Mouse (Mus musculus) hindbrain, embryonic 14.5 days (tissue): ENCODE data around the gene Sun2. TPM values are rescaled to one million over a fixed set of nuclear protein-coding genes. Genes with fewer than 3 reads are reported as not detected.

ENCODE experiments used
- ATAC-seq: fragments of 200-750 bp; cut with Nextera tagmentation; 2 replicates; pipeline ENCODE4 v1.8.0; 2017; ENCODE audit warnings: moderate number of reproducible peaks, mild to moderate bottlenecking, moderate TSS enrichment, moderate library complexity; ENCODE audit not compliant: low FRiP score
- DNase-seq: peaks from one replicate; pipeline ENCODE4 v3.0.0-alpha.2; 2015; ENCODE audit warnings: low spot score
- H3K27ac ChIP-seq: fragments of 300-500 bp; sonication (generic); 2 replicates; pipeline ENCODE4 v1.5.1; 2014; ENCODE audit warnings: mild to moderate bottlenecking, moderate library complexity
- H3K27me3 ChIP-seq: fragments of 300-500 bp; sonication (generic); 2 replicates; pipeline ENCODE4 v1.6.1; 2014; ENCODE audit warnings: mild to moderate bottlenecking, low read length, mixed read lengths; ENCODE audit not compliant: control insufficient read depth, insufficient read depth
- H3K36me3 ChIP-seq: fragments of 300-500 bp; sonication (generic); replicated peaks from 2 replicates; pipeline ENCODE4 v1.6.1; 2014; ENCODE audit not compliant: control insufficient read depth, insufficient read depth
- H3K4me1 ChIP-seq: fragments of 300-500 bp; sonication (generic); replicated peaks from 2 replicates; pipeline ENCODE4 v1.6.1; 2014; ENCODE audit warnings: antibody characterized with exemption, low read length, mixed read lengths; ENCODE audit not compliant: control insufficient read depth, insufficient read depth
- H3K4me2 ChIP-seq: fragments of 300-500 bp; sonication (generic); replicated peaks from 2 replicates; pipeline ENCODE4 v1.6.1; 2014; ENCODE audit warnings: mild to moderate bottlenecking, moderate library complexity
- H3K4me3 ChIP-seq: fragments of 300-500 bp; sonication (generic); replicated peaks from 2 replicates; pipeline ENCODE4 v1.5.1; 2014; ENCODE audit warnings: mild to moderate bottlenecking, low read length
- H3K9ac ChIP-seq: fragments of 300-500 bp; sonication (generic); 2 replicates; pipeline ENCODE4 v1.6.1; 2014
- H3K9me3 ChIP-seq: fragments of 300-500 bp; sonication (generic); 2 replicates; pipeline ENCODE4 v1.6.1; 2016; ENCODE audit warnings: low read length; ENCODE audit not compliant: control insufficient read depth
- WGBS: fragments of 180-500 bp; shearing (Covaris S2); extraction: QIAGEN DNeasy Blood & Tissue Kit; methylation state at CpG from one replicate; pipeline ENCODE4 v1.1.7; 2014; 5-methylcytosine and 5-hydroxymethylcytosine counted together
- polyA plus RNA-seq: library from polyadenylated mRNA; unstranded; fragments of >200 nt; fragmentation: Nextera tagmentation; extraction: Ambion mirVana; gene quantifications from 2 replicates; pipeline ENCODE4 v1.2.1, GENCODE M21; 2014

Sun2 gene
- polyA plus RNA-seq, result 5.9 and 6.7 TPM in 2 replicates

GRCm38 (mm10) chr15:79741921-79742705, at the start of gene Sun2:
Sun2 (minus strand) TSS chr15:79742536.
- ATAC-seq, result peak; percentile 94
- DNase-seq, result peak; percentile 90
- H3K36me3 ChIP-seq, result peaks cover 26% of the 10 kb centered on the region
- H3K9ac ChIP-seq, result peak within 1 kb of the TSS; percentile 92
- H3K27ac ChIP-seq, result peak within 1 kb of the TSS; percentile 70
- H3K4me3 ChIP-seq, result peak within 1 kb of the TSS; percentile 92
- H3K4me2 ChIP-seq, result peak within 1 kb of the TSS; percentile 74
- H3K4me1 ChIP-seq, result peaks cover 19% of the 10 kb centered on the region
- no peaks in the 10 kb centered on the region for H3K9me3 ChIP-seq
- no peaks in the 10 kb centered on the region for H3K27me3 ChIP-seq
- under 1% methylated on average over 75 of the region's 93 CpGs for WGBS

- Histone ChIP-seq H3K4me1 (peaks cover 13% of the 10 kb centered on the region; the same call in 1 of the 2 replicates), H3K9me3 (no peaks in the 10 kb centered on the region), H3K36me3 (0 out of 2 replicates have a peak, but pooled peaks cover 6% of the 10 kb centered on the region), H3K27ac (no peak overlapping the region), H3K27me3 (no peaks in the 10 kb centered on the region), H3K4me3 (no peak overlapping the region), H3K4me2 (no peak overlapping the region), H3K9ac (no peak overlapping the region)
- DNase-seq, result peak; percentile 49
- 9% methylated on average over 12 of the region's 12 CpGs for WGBS
- no peak for ATAC-seq
These were observed 49.2 kb upstream of the Sun2 start for GRCm38 (mm10) chr15:79791502-79791901.

GRCm38 (mm10) chr15:79790905-79791304, 48.6 kb upstream of the Sun2 start:
- Histone ChIP-seq H3K36me3 (0 out of 2 replicates have a peak, but pooled peaks cover 6% of the 10 kb centered on the region), H3K9ac (no peak overlapping the region), H3K4me1 (peaks cover 13% of the 10 kb centered on the region; the same call in 1 of the 2 replicates), H3K9me3 (no peaks in the 10 kb centered on the region), H3K27me3 (no peaks in the 10 kb centered on the region), H3K4me2 (no peak overlapping the region), H3K27ac (no peak overlapping the region), H3K4me3 (no peak overlapping the region)
- no peak for DNase-seq
- no peak for ATAC-seq
- 86% methylated on average over 6 of the region's 6 CpGs for WGBS

- Histone ChIP-seq H3K4me2 (no peak overlapping the region), H3K4me1 (peaks cover 13% of the 10 kb centered on the region; the same call in 1 of the 2 replicates), H3K4me3 (no peak overlapping the region), H3K27ac (no peak overlapping the region), H3K36me3 (0 out of 2 replicates have a peak, but pooled peaks cover 6% of the 10 kb centered on the region), H3K9ac (no peak overlapping the region), H3K27me3 (no peaks in the 10 kb centered on the region), H3K9me3 (no peaks in the 10 kb centered on the region)
- 65% methylated on average over 8 of the region's 8 CpGs for WGBS
- ATAC-seq, result no peak
- DNase-seq, result no peak
These were observed 47.8 kb upstream of the Sun2 start for GRCm38 (mm10) chr15:79790111-79790510.

GRCm38 (mm10) chr15:79787815-79788214, 45.5 kb upstream of the Sun2 start:
- H3K4me1 ChIP-seq, result peaks cover 13% of the 10 kb centered on the region; the same call in 1 of the 2 replicates
- H3K27me3 ChIP-seq, result no peaks in the 10 kb centered on the region
- 0 out of 2 replicates have a peak overlapping the region, but pooled peaks have one; percentile 38 for H3K27ac ChIP-seq
- no peak overlapping the region for H3K4me2 ChIP-seq
- 38% methylated on average over 8 of the region's 8 CpGs for WGBS
- H3K9ac ChIP-seq, result 0 out of 2 replicates have a peak overlapping the region, but pooled peaks have one; percentile 31
- no peak overlapping the region for H3K4me3 ChIP-seq
- DNase-seq, result no peak
- 0 out of 2 replicates have a peak, but pooled peaks cover 3% of the 10 kb centered on the region for H3K36me3 ChIP-seq
- H3K9me3 ChIP-seq, result no peaks in the 10 kb centered on the region
- no peak for ATAC-seq

- Histone ChIP-seq H3K27ac (no peak overlapping the region), H3K9me3 (no peaks in the 10 kb centered on the region), H3K27me3 (no peaks in the 10 kb centered on the region), H3K36me3 (0 out of 2 replicates have a peak, but pooled peaks cover 3% of the 10 kb centered on the region), H3K4me3 (no peak overlapping the region), H3K4me1 (peaks cover 13% of the 10 kb centered on the region; the same call in 1 of the 2 replicates), H3K4me2 (no peak overlapping the region), H3K9ac (no peak overlapping the region)
- WGBS, result 83% methylated on average over 1 of the region's 1 CpGs
- no peak for DNase-seq
- ATAC-seq, result no peak
These were observed 42.7 kb upstream of the Sun2 start for GRCm38 (mm10) chr15:79785056-79785455.

GRCm38 (mm10) chr15:79777749-79778148, 35.4 kb upstream of the Sun2 start, which contains the start of gene Dnal4:
Dnal4 (minus strand) TSS chr15:79777849.
- ATAC-seq (no peak), DNase-seq (no peak)
- Histone ChIP-seq H3K9me3 (no peaks in the 10 kb centered on the region), H3K27me3 (no peaks in the 10 kb centered on the region), H3K27ac (no peak within 1 kb of the TSS), H3K4me1 (peaks cover 16% of the 10 kb centered on the region), H3K9ac (no peak within 1 kb of the TSS), H3K4me2 (no peak within 1 kb of the TSS), H3K36me3 (no peaks in the 10 kb centered on the region), H3K4me3 (no peak within 1 kb of the TSS)

- Histone ChIP-seq H3K4me3 (no peak overlapping the region), H3K9me3 (no peaks in the 10 kb centered on the region), H3K27ac (no peak overlapping the region), H3K9ac (0 out of 2 replicates have a peak overlapping the region, but pooled peaks have one; percentile 16), H3K36me3 (no peaks in the 10 kb centered on the region), H3K4me1 (peaks cover 16% of the 10 kb centered on the region), H3K27me3 (no peaks in the 10 kb centered on the region), H3K4me2 (peak overlapping the region; percentile 91; the same call in 1 of the 2 replicates)
- no peak for ATAC-seq
- WGBS, result 71% methylated on average over 7 of the region's 7 CpGs
- DNase-seq, result no peak
These were observed 33.3 kb upstream of the Sun2 start for GRCm38 (mm10) chr15:79775662-79776061.
